Mouse (Mus musculus) gonadal fat pad, adult 2 months (tissue): Measurements from ENCODE around the gene Gm49673. TPM values are rescaled to one million over a fixed set of nuclear protein-coding genes. Genes with fewer than 3 reads are reported as not detected.
"Not testable (repeated sequence)": the region's sequence is repeated elsewhere in the genome, so short reads cannot be mapped to it uniquely, and the experiment has no call there.

Source experiments
- DNase-seq: peaks from one replicate; pipeline ENCODE4 v3.0.0-alpha.2; 2012; ENCODE audit warnings: low read depth
- polyA plus RNA-seq: library from polyadenylated mRNA; depleted of rRNA; stranded (reverse); fragments of >200 nt; gene quantifications from 2 replicates; pipeline ENCODE4 v1.2.3, GENCODE M21; 2012; rRNA removed

Gene Gm49673
- polyA plus RNA-seq, result 1.2 and 3.1 TPM in 2 replicates

DNA sequence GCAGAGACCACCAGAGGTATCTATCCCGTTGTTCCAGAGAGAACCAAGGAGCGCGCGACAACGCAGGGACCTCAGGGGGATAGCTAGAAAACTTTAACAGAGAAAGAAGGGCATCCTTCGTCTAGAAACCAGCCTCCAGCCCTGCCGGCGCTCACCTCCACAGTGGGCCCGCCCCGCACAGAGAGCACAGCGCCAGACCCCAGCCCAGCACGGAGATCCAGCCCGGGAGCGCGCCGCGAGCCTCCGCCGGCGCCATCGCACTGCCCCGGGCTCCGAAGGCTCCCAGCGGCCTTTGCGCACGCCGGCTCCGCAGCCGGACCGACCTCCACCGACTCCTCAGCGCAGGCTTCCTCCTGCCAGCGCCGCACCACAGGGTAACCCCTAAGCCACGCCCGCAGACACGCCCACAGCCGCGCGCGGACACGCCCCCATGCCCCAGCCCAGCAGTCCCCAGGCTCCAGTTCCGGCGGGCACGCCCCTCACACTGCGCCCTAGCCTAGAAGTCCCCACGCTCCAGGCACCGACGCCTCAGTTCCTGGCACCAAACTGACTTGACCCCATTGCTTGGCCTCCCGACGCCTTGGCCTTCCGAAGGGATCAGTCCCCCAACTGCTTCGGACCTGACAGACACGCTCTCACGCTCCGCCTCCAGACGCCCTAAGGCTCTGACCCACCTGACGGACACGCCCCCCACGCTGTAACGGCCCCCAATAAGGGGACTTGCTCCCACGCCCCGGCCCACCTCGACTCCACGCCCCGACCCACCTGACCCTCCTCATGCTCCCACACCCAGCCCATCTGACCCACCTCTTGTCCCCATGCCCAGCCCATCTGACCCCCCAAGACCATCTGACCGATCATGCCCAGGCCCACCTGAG lies at the start of gene Gm49673, which contains the start of gene Rnaset2a:
Gene Gm49673, minus strand, starts transcription at position 350 of the 878 bp plus-strand sequence.
Gene Rnaset2a, minus strand, starts transcription at position 659 of the 878 bp plus-strand sequence.
- not testable (repeated sequence) for DNase-seq

GRCm38 (mm10) chr17:8195685-8196376 lies 48.2 kb upstream of the Gm49673 start:
- DNase-seq, result no peak

DNA sequence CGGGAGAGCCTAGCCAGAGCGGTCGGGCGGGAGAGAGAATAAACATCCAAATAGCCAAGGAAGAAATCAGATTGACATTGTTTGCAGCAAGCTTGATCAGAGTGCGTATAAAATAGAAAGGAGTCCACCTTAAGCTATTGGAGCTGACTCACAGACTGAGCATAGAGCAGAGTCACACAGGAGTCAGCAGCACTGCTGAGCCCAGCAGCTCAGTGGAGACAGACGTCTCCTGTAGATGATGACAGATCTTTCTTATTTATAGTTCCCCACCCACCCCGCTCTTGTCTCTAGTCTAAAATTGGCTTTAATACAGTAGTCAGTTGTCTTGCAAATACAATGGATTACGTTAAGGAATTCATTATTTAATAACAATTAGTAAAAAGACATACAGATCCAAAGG lies 46.1 kb upstream of the Gm49673 start:
- DNase-seq, result no peak

- no peak for DNase-seq
Observed at GRCm38 (mm10) chr17:8184217-8184616, 36.6 kb upstream of the Gm49673 start.

- DNase-seq, result no peak
Observed at GRCm38 (mm10) chr17:8183815-8184214, 36.2 kb upstream of the Gm49673 start.

- DNase-seq, result no peak
Observed at GRCm38 (mm10) chr17:8177090-8177489, 29.5 kb upstream of the Gm49673 start.

DNA sequence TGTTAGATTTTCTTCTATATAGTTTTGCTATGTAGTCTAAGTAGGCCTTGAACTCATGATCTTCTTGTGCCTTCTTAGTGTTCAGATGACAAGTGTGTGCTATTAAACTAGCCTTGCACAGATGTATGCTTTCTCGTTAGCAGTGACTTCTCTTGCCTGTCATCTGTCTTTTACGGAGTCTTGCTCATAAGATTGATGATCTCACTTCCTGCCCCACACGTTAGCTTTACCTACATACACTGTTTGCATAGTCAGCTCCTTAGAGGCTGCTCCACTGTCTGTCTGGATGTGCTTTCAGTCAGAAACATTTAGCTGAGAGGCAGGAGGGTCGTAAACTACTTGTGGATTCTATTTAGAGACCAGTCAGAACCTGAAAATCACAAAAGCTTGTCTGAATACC lies 23.5 kb upstream of the Gm49673 start:
- no peak for DNase-seq

DNA sequence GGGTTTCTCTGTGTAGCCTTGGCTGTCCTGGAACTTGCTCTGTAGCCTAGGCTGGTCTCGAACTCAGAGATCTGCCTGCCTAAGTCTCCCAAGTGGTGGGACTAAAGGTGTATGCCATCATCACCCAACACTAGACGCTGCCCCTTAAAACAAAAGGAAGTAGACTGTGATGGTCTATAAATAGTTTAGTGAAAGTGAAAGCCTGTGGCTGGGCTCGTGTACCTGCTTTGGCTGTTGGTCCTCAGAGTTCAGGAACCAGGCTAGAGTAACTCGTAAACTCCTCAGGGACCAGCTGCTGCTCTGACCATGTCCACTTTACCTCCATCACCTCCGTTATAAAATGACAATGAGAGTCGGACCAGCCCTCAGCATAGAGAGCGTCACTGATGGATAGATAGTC lies 22.7 kb upstream of the Gm49673 start:
- no peak for DNase-seq

GRCm38 (mm10) chr17:8167436-8167835 lies 19.8 kb upstream of the Gm49673 start:
- DNase-seq, result not testable (repeated sequence)

DNA sequence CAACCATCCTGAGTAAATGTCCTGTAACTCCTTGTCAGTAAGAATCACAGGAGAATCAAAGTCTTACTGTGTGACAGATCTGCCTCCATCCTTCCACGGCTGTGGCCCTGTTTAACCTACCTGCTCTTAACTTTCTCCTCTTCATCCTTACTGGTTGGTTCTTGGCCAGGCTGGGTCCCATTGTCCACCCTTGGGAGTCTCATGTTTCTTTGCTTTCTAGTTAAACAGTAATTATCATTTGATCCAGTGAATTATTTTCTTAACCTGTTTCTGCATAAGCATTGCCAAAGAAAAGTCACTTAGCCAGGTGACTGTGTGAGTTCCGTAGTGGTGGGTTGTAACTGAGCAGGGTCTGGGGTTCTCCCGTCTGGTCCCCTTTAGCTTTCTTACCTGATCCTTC lies 18.9 kb upstream of the Gm49673 start:
- not testable (repeated sequence) for DNase-seq

GRCm38 (mm10) chr17:8165977-8166376 lies 18.4 kb upstream of the Gm49673 start:
- not testable (repeated sequence) for DNase-seq

DNA sequence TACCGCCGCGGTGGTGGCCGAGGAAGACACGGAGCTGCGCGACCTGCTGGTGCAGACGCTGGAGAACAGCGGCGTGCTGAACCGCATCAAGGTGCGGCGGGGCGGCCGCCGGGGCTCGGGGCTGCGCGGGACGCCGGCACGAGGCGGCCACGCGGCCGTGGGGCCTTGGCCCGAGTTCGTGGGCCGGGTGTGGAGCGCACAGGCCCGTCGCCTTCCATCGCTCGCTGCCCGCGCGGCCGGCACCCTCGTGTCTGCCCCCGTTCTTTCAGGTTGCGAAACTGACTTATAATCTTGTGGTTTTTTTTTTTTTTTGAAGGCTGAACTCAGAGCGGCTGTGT lies 18.0 kb upstream of the Gm49673 start:
- not testable (repeated sequence) for DNase-seq

GRCm38 (mm10) chr17:8164701-8165607 lies 17.4 kb upstream of the Gm49673 start, which contains the start of gene Fgfr1op:
TSS of gene Fgfr1op (plus strand) at chr17:8165501.
- DNase-seq, result not testable (repeated sequence)

DNA sequence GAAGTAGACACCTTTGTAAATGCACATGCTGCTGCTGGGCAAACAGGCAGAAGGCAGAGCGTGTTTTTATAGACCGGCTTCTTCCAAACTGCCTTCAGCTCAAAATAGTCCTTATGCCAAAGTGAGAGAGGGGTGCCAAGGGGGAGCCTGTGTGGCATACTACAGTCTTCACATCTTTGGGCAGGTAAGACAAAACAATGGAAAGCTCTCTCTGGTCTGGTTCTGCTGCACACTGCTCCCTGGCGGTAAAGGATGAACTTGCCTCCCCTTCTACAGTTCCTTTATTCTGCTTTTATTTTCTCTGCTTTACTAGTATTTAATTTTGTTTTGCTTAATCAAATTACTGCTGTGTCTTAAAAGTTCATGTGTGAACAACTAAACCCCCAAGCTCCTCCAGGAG lies 13.4 kb upstream of the Gm49673 start:
- DNase-seq, result not testable (repeated sequence)

DNA sequence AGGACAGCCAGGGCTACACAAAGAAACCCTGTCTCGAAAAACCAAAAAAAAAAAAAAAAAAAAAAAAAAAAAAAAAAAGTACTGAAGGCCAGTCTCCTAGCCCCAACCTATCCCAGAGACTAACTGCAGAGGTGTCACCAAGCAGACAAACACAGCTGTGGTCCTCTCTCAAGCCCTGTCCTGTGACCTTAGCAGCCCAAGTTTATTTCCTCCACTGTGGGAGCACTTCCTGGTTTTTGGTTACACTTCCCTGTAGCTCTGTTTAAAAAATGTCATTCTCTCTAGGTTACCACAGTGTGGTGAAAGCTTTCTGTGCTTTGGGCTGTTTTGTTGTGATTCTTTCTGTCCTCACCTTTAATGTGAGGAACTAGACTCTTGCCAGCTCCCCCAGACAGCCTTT lies 11.0 kb upstream of the Gm49673 start:
- not testable (repeated sequence) for DNase-seq

GRCm38 (mm10) chr17:8155982-8156381 lies 8.4 kb upstream of the Gm49673 start:
- not testable (repeated sequence) for DNase-seq

GRCm38 (mm10) chr17:8155010-8155409 lies 7.4 kb upstream of the Gm49673 start:
- not testable (repeated sequence) for DNase-seq

DNA sequence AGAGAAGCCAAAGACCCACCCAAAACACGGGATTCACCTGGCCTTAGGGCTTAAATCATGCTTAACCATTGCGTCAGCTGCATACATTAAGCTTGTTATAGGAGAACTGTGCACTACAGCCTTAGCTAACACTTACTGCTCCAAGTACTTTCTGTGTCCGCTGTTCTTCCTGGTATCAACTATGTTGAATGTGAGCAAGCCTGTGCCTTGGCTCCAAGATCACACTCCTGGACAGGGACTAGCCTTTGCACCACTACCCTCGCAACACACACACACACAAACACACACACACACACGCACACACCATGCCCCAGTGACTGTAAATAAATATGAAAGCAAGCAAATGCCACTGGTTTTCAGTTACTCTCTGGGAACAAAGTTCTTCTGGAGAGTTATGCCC lies 657 bp downstream of the Gm49673 start:
- not testable (repeated sequence) for DNase-seq

DNA sequence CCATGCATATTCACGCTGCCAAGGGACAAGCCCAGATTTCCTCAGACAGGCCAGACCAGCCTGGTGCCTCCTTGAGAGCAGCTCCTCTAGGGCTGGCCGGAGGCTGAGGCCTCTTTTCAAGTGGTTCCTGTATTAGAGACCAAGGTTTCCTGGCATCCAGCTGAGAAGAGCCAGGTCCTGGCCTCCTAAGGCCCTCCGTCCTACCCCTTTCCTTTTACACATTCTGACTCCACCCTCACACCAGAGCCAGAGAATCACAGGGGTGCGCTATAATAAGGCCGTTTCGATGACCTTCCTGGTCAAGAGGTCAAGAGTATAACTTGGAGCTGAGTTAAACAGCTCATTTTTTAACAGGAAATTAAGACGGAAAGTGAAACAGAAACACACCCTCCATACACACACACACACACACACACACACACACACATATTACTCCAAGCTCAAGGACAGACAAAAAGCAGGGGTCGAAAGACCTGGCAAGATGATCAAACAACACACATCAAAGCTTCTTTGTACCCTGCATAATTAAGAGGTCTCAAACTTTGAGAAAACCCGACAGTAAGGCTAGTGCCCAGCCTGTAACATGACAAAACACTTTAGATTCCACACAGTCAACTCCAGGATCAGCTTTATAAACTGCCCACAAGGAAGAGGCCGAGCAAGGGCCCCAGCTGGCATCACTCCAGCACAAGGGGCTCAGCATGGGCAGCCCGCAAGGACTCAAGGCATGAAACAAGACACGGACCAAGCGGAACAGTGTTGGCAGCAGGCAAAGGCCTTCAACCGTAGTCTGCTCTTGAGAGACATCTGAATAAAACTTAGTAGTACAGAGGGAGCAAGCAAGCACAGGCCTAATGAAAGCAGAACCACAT lies 3.5 kb downstream of the Gm49673 start:
- not testable (repeated sequence) for DNase-seq

- not testable (repeated sequence) for DNase-seq
Observed at GRCm38 (mm10) chr17:8140210-8140609, 7.4 kb downstream of the Gm49673 start.

DNA sequence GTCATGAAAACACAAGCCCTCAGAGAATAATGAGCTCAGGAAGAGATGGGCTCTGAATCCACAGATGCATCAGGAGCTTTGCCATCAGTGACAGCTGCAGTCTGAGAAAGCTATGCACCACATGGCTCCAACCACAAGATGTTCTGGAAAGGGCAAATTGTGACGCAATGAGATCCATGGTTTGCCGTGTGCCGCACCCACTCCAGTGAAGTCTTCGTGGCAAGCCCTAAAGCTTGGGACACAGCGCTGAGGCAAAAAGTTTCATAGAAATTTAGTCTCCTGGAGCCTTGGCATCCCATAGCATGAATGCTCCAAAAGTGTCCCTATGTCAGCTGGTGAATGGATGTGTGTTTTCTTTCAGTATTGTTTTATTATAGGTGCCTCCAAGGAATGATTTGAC lies 9.5 kb downstream of the Gm49673 start:
- not testable (repeated sequence) for DNase-seq
